ENCODE assay signal across 8 mouse cellular contexts in the genomic region with DNA sequence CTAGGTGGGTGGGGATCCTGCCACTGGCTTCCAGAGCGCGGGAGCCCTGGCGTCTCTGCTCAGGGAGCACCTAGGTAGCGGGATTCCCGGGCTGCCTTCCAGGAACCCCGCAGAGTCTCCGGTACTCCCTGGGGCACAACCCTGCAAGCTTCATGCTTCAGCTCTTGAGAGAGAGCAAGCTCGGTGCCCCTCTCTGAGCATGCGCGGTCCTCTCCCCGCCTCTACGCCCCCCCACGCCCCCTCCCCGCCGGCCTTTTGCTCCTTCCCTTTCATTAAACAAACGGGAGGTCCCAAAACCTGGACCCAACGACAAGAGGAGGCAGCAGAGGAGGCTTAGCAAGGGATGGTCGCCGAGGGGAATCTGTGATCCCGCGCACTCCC. TPM values are rescaled to one million over a fixed set of nuclear protein-coding genes. Genes with fewer than 3 reads are reported as not detected.
DNase-seq lines count a peak whose midpoint lies in the region; ATAC-seq and TF ChIP-seq lines count a peak whose summit lies in the region.
"Had no signal": no experiment of that assay in that cellular context is flagged by ENCODE, and none has a peak within 500 bp of the region (broad histone marks: within the 10 kb centered on the region; RNA-seq: fewer than 3 reads in every experiment).

A gene (plus strand): TSS at position 253 of the 381 bp plus-strand sequence.

- intact Hi-C loops in left cerebral cortex, postnatal 25 days (cut with DNase I) = loop anchor here (2.0 to 5.0 kb wide), 5 partner anchors 82 to 463 kb away; a partner anchor contains a TSS

- peak; percentile 90 for ATAC-seq in embryonic facial prominence, embryonic 14.5 days (ENCODE audit: low read depth)
- ATAC-seq in hindbrain, embryonic 16.5 days = peak; percentile 94
- peak; percentile 89 for ATAC-seq in neural tube, embryonic 14.5 days (ENCODE audit: low read depth)

- peak within 1 kb of the TSS; percentile 68 for H3K4me3 ChIP-seq in ES-Bruce4 (ENCODE audit: low read depth, low read length)
- H3K4me3 ChIP-seq in embryonic facial prominence, embryonic 14.5 days (ENCODE audit: low read depth, low read length) = peak within 1 kb of the TSS; percentile 61
- peak within 1 kb of the TSS; percentile 69 for H3K4me3 ChIP-seq in hindbrain, embryonic 16.5 days (ENCODE audit: low read length)
- peak within 1 kb of the TSS; percentile 76 for H3K4me3 ChIP-seq in neural tube, embryonic 14.5 days (ENCODE audit: low read depth, low read length)

- no peak for TF ChIP-seq EP300 in ES-Bruce4 (IDR thresholded peaks at IDR 0.05; ENCODE audit: insufficient read depth, low read depth, low read length)

- peak within 1 kb of the TSS; percentile 19 for H3K9ac ChIP-seq in ES-Bruce4 (ENCODE audit: low read depth, poor library complexity, severe bottlenecking)
- peak within 1 kb of the TSS; percentile 62 for H3K9ac ChIP-seq in embryonic facial prominence, embryonic 14.5 days (ENCODE audit: low read depth, low read length)
- peak within 1 kb of the TSS; percentile 85 for H3K9ac ChIP-seq in hindbrain, embryonic 16.5 days (ENCODE audit: low read depth, low read length)
- peak within 1 kb of the TSS; percentile 80 for H3K9ac ChIP-seq in neural tube, embryonic 14.5 days (replicated peaks; ENCODE audit: low read depth, low read length)

- peak; percentile 79 for DNase-seq in ZHBTc4 (ENCODE audit: low read depth, low spot score)
- peak; percentile 79 for DNase-seq in embryonic facial prominence, embryonic 14.5 days (ENCODE audit: low spot score)
- peak; percentile 51 to 53 for DNase-seq in left cerebral cortex, postnatal 25 days (ENCODE audit: low spot score in 2 of 2)
- no peak for DNase-seq in natural killer cell, adult 2 months (ENCODE audit: low spot score in 2 of 2)

- TF ChIP-seq POLR2A in ES-Bruce4 (IDR thresholded peaks at IDR 0.05; ENCODE audit: insufficient read depth, low read length) = no peak

- H3K4me2 ChIP-seq in embryonic facial prominence, embryonic 14.5 days (ENCODE audit: low read depth, low read length) = peak within 1 kb of the TSS; percentile 95
- H3K4me2 ChIP-seq in hindbrain, embryonic 16.5 days (ENCODE audit: low read length) = peak within 1 kb of the TSS; percentile 75
- H3K4me2 ChIP-seq in neural tube, embryonic 14.5 days (ENCODE audit: low read depth, low read length) = peak within 1 kb of the TSS; percentile 69

- WGBS in embryonic facial prominence, embryonic 14.5 days = 1% methylated on average over 16 of the region's 21 CpGs
- 0% methylated on average over 21 of the region's 21 CpGs for WGBS in hindbrain, embryonic 16.5 days
- under 1% methylated on average over 21 of the region's 21 CpGs for WGBS in neural tube, embryonic 14.5 days

- no peaks in the 10 kb centered on the region for H3K36me3 ChIP-seq in ES-Bruce4 (ENCODE audit: control insufficient read depth, insufficient read depth, low read length, poor library complexity, severe bottlenecking)
- H3K36me3 ChIP-seq in embryonic facial prominence, embryonic 14.5 days (ENCODE audit: control insufficient read depth, insufficient read depth, low read length) = no peaks in the 10 kb centered on the region
- H3K36me3 ChIP-seq in hindbrain, embryonic 16.5 days (ENCODE audit: control insufficient read depth, insufficient read depth, low read length) = no peaks in the 10 kb centered on the region
- no peaks in the 10 kb centered on the region for H3K36me3 ChIP-seq in neural tube, embryonic 14.5 days (ENCODE audit: control insufficient read depth, insufficient read depth, low read length)

- no peak within 1 kb of the TSS for H3K27ac ChIP-seq in ES-Bruce4 (ENCODE audit: insufficient read depth, low read length)
- peak within 1 kb of the TSS; percentile 39; the same call in 1 of the 2 replicates for H3K27ac ChIP-seq in embryonic facial prominence, embryonic 14.5 days (replicated peaks; ENCODE audit: low read depth, low read length)
- H3K27ac ChIP-seq in hindbrain, embryonic 16.5 days (ENCODE audit: low read depth, low read length) = peak within 1 kb of the TSS; percentile 88
- H3K27ac ChIP-seq in neural tube, embryonic 14.5 days (ENCODE audit: low read depth, low read length) = peak within 1 kb of the TSS; percentile 94

- TF ChIP-seq CTCF in ES-Bruce4 (IDR thresholded peaks at IDR 0.05; ENCODE audit: low read depth, low read length) = no peak

- no peaks in the 10 kb centered on the region for H3K4me1 ChIP-seq in ES-Bruce4 (ENCODE audit: control insufficient read depth, insufficient read depth, low read length)
- peaks cover 5% of the 10 kb centered on the region for H3K4me1 ChIP-seq in embryonic facial prominence, embryonic 14.5 days (ENCODE audit: control insufficient read depth, insufficient read depth, low read length)
- peaks cover 13% of the 10 kb centered on the region for H3K4me1 ChIP-seq in hindbrain, embryonic 16.5 days (ENCODE audit: control insufficient read depth, insufficient read depth, low read depth, low read length)
- H3K4me1 ChIP-seq in neural tube, embryonic 14.5 days (ENCODE audit: control insufficient read depth, insufficient read depth, low read length) = peaks cover 3% of the 10 kb centered on the region

- H3K27me3 ChIP-seq in ES-Bruce4 (ENCODE audit: control insufficient read depth, insufficient read depth, low read length, poor library complexity, severe bottlenecking) = no peaks in the 10 kb centered on the region; the same call in 1 of the 2 replicates
- H3K27me3 ChIP-seq in embryonic facial prominence, embryonic 14.5 days (replicated peaks; ENCODE audit: control insufficient read depth, insufficient read depth, low read length) = peaks cover 14% of the 10 kb centered on the region; the same call in 1 of the 2 replicates
- H3K27me3 ChIP-seq in hindbrain, embryonic 16.5 days (replicated peaks; ENCODE audit: control insufficient read depth, insufficient read depth, low read length) = no peaks in the 10 kb centered on the region
- H3K27me3 ChIP-seq in neural tube, embryonic 14.5 days (ENCODE audit: control insufficient read depth, insufficient read depth, low read length) = no peaks in the 10 kb centered on the region

- no peaks in the 10 kb centered on the region for H3K9me3 ChIP-seq in ES-Bruce4 (replicated peaks; ENCODE audit: control insufficient read depth, insufficient read depth, low read length, poor library complexity, severe bottlenecking)
- H3K9me3 ChIP-seq in embryonic facial prominence, embryonic 14.5 days (ENCODE audit: control insufficient read depth, low read length) = no peaks in the 10 kb centered on the region
- no peaks in the 10 kb centered on the region for H3K9me3 ChIP-seq in hindbrain, embryonic 16.5 days (ENCODE audit: control insufficient read depth, low read length)
- no peaks in the 10 kb centered on the region for H3K9me3 ChIP-seq in neural tube, embryonic 14.5 days (ENCODE audit: control insufficient read depth, low read length)

RNA-seq across cellular contexts. Expression of the gene that starts here (rescaled TPM):
- 0.29 TPM in 1 of 2 replicates, not detected in the other for polyA plus RNA-seq in ES-Bruce4 (2011; ENCODE audit: insufficient read depth, insufficient read length, low read depth, missing spikeins)
- polyA plus RNA-seq in embryonic facial prominence, embryonic 14.5 days (2014; fragmentation: Nextera tagmentation; extraction: Ambion mirVana) = 4.7 and 6.4 TPM in 2 replicates
- 67.3 and 69.8 TPM in 2 replicates for polyA plus RNA-seq in hindbrain, embryonic 16.5 days (2015; fragmentation: Nextera tagmentation; extraction: Ambion mirVana)
- 10 to 100 TPM in 1 of 2 experiments, 1 to 10 TPM in 1; 8.6 to 13.9 TPM for total RNA-seq in left cerebral cortex, postnatal 25 days (2021)
- 100 and 116 TPM in 2 replicates for polyA plus RNA-seq in neural tube, embryonic 14.5 days (2014; fragmentation: Nextera tagmentation; extraction: Ambion mirVana)
- total RNA-seq: common myeloid progenitor, adult 5-6 weeks had no signal

Comparison
In these comparisons a context has a peak if more than half of its experiments do, and no peak if none do; other contexts are left out.
1. H3K9ac ChIP-seq: peak in every context shown above with its lines; median percentile 85 in hindbrain, embryonic 16.5 days; 80 in neural tube, embryonic 14.5 days; 62 in embryonic facial prominence, embryonic 14.5 days; 19 in ES-Bruce4.
2. DNase-seq: peak in ZHBTc4 (single experiment), embryonic facial prominence, embryonic 14.5 days (single experiment) and left cerebral cortex, postnatal 25 days (2 of 2); none in natural killer cell, adult 2 months (0 of 2).
3. Peak in every context shown above with its lines, with median percentiles within 50 percentile points of each other: H3K4me3 ChIP-seq, ATAC-seq and H3K4me2 ChIP-seq.